Mouse (Mus musculus) forebrain, embryonic 14.5 days (tissue): ENCODE measurements around the gene Cdc26. TPM values are rescaled to one million over a fixed set of nuclear protein-coding genes. Genes with fewer than 3 reads are reported as not detected.

ENCODE experiments used
- ATAC-seq: fragments of 200-750 bp; cut with Nextera tagmentation; 2 replicates; pipeline ENCODE4 v1.8.0; 2017; ENCODE audit warnings: mild to moderate bottlenecking, moderate library complexity
- DNase-seq: peaks from one replicate; pipeline ENCODE4 v3.0.0-alpha.2; 2015; ENCODE audit warnings: low spot score
- H3K27ac ChIP-seq: fragments of 300-500 bp; sonication (generic); 2 replicates; pipeline ENCODE4 v1.5.1; 2014; ENCODE audit warnings: low read depth, mild to moderate bottlenecking, control low read depth, low read length, moderate library complexity
- H3K27me3 ChIP-seq: fragments of 300-500 bp; sonication (generic); replicated peaks from 2 replicates; pipeline ENCODE4 v1.6.1; 2014; ENCODE audit warnings: low read length, control low read depth, mixed read lengths; ENCODE audit not compliant: control insufficient read depth, insufficient read depth
- H3K36me3 ChIP-seq: fragments of 300-500 bp; sonication (generic); 2 replicates; pipeline ENCODE4 v1.6.1; 2014; ENCODE audit warnings: low read length, control low read depth; ENCODE audit not compliant: control insufficient read depth, insufficient read depth
- H3K4me1 ChIP-seq: fragments of 300-500 bp; sonication (generic); 2 replicates; pipeline ENCODE4 v1.6.1; 2014; ENCODE audit warnings: antibody characterized with exemption, low read length, control low read depth; ENCODE audit not compliant: control insufficient read depth, insufficient read depth
- H3K4me2 ChIP-seq: fragments of 300-500 bp; sonication (generic); 2 replicates; pipeline ENCODE4 v1.6.1; 2014; ENCODE audit warnings: mild to moderate bottlenecking, control low read depth, low read length
- H3K4me3 ChIP-seq: fragments of 300-500 bp; sonication (generic); 2 replicates; pipeline ENCODE4 v1.5.1; 2014; ENCODE audit warnings: low read depth, low read length, control low read depth
- H3K9ac ChIP-seq: fragments of 300-500 bp; sonication (generic); 2 replicates; pipeline ENCODE4 v1.6.1; 2014; ENCODE audit warnings: mild to moderate bottlenecking, low read length, control low read depth, moderate library complexity
- H3K9me3 ChIP-seq: fragments of 300-500 bp; sonication (generic); replicated peaks from 2 replicates; pipeline ENCODE4 v1.6.1; 2016; ENCODE audit warnings: low read length, control low read depth, mixed read lengths; ENCODE audit not compliant: control insufficient read depth
- WGBS: fragments of 180-500 bp; shearing (Covaris S2); extraction: QIAGEN DNeasy Blood & Tissue Kit; methylation state at CpG from one replicate; pipeline ENCODE4 v1.1.7; 2014; 5-methylcytosine and 5-hydroxymethylcytosine counted together
- polyA plus RNA-seq: library from polyadenylated mRNA; unstranded; fragments of >200 nt; fragmentation: Nextera tagmentation; extraction: Ambion mirVana; gene quantifications from 2 replicates; pipeline ENCODE4 v1.2.1, GENCODE M21; 2014

Gene Cdc26
- polyA plus RNA-seq, 1 experiment from 2014 or later = 140 TPM

- H3K4me3 ChIP-seq = peak overlapping the region; percentile 64; the same call in 1 of the 2 replicates
- H3K4me2 ChIP-seq = peak overlapping the region; percentile 74
- H3K36me3 ChIP-seq = peaks cover 45% of the 10 kb centered on the region
- 84% methylated on average over 2 of the region's 2 CpGs for WGBS
- no peaks in the 10 kb centered on the region for H3K9me3 ChIP-seq
- no peak overlapping the region for H3K9ac ChIP-seq
- ATAC-seq = no peak
- no peak for DNase-seq
- no peaks in the 10 kb centered on the region for H3K27me3 ChIP-seq
- peaks cover 23% of the 10 kb centered on the region for H3K4me1 ChIP-seq
- no peak overlapping the region for H3K27ac ChIP-seq
Observed at GRCm38 (mm10) chr4:62410325-62410724, 1.9 kb upstream of the Cdc26 start.

- WGBS = 34% methylated on average over 6 of the region's 6 CpGs
Observed at GRCm38 (mm10) chr4:62409615-62410014, 1.2 kb upstream of the Cdc26 start.

GRCm38 (mm10) chr4:62407730-62408582, 486 bp downstream of the Cdc26 start:
- under 1% methylated on average over 35 of the region's 35 CpGs for WGBS

More at GRCm38 (mm10) chr4:62409615-62410014, 1.2 kb upstream of the Cdc26 start:
- no peak for ATAC-seq
- Histone ChIP-seq H3K36me3 (peaks cover 38% of the 10 kb centered on the region), H3K9ac (peak overlapping the region; percentile 82), H3K27ac (no peak overlapping the region), H3K4me2 (peak overlapping the region; percentile 74), H3K9me3 (no peaks in the 10 kb centered on the region), H3K4me3 (peak overlapping the region; percentile 64), H3K27me3 (no peaks in the 10 kb centered on the region), H3K4me1 (peaks cover 23% of the 10 kb centered on the region)
- no peak for DNase-seq

GRCm38 (mm10) chr4:62406133-62406532, 2.3 kb downstream of the Cdc26 start:
- Histone ChIP-seq H3K9ac (no peak overlapping the region), H3K4me2 (no peak overlapping the region), H3K4me3 (no peak overlapping the region), H3K4me1 (peaks cover 23% of the 10 kb centered on the region), H3K27ac (no peak overlapping the region), H3K27me3 (no peaks in the 10 kb centered on the region), H3K9me3 (no peaks in the 10 kb centered on the region), H3K36me3 (peaks cover 23% of the 10 kb centered on the region)
- ATAC-seq (no peak), DNase-seq (no peak)
- WGBS = 82% methylated on average over 4 of the region's 4 CpGs

More at GRCm38 (mm10) chr4:62407730-62408582, 486 bp downstream of the Cdc26 start:
- H3K9me3 ChIP-seq = no peaks in the 10 kb centered on the region
- DNase-seq = peak; percentile 84
- ATAC-seq = peak; percentile 65
- peaks cover 22% of the 10 kb centered on the region for H3K36me3 ChIP-seq
- H3K9ac ChIP-seq = peak overlapping the region; percentile 74
- peaks cover 23% of the 10 kb centered on the region for H3K4me1 ChIP-seq
- H3K27me3 ChIP-seq = no peaks in the 10 kb centered on the region
- H3K4me3 ChIP-seq = peak overlapping the region; percentile 64
- H3K4me2 ChIP-seq = peak overlapping the region; percentile 53
- peak overlapping the region; percentile 9; the same call in 1 of the 2 replicates for H3K27ac ChIP-seq

- 92% methylated on average over 3 of the region's 3 CpGs for WGBS
- Histone ChIP-seq H3K9ac (no peak overlapping the region), H3K27ac (no peak overlapping the region), H3K4me3 (no peak overlapping the region), H3K27me3 (no peaks in the 10 kb centered on the region), H3K36me3 (peaks cover 76% of the 10 kb centered on the region), H3K4me2 (no peak overlapping the region), H3K4me1 (no peaks in the 10 kb centered on the region), H3K9me3 (no peaks in the 10 kb centered on the region)
- ATAC-seq (no peak), DNase-seq (no peak)
Observed at GRCm38 (mm10) chr4:62398956-62399355, 9.5 kb downstream of the Cdc26 start.

GRCm38 (mm10) chr4:62397616-62398365, 10.7 kb downstream of the Cdc26 start:
- no peak for DNase-seq
- no peak for ATAC-seq
- WGBS = 89% methylated on average over 4 of the region's 4 CpGs
- Histone ChIP-seq H3K9me3 (no peaks in the 10 kb centered on the region), H3K4me2 (no peak overlapping the region), H3K27me3 (no peaks in the 10 kb centered on the region), H3K4me3 (no peak overlapping the region), H3K9ac (no peak overlapping the region), H3K36me3 (peaks cover 81% of the 10 kb centered on the region), H3K4me1 (no peaks in the 10 kb centered on the region), H3K27ac (no peak overlapping the region)

GRCm38 (mm10) chr4:62395806-62396205, 12.6 kb downstream of the Cdc26 start:
- Histone ChIP-seq H3K36me3 (peaks cover 79% of the 10 kb centered on the region), H3K4me3 (no peak overlapping the region), H3K9me3 (no peaks in the 10 kb centered on the region), H3K4me2 (no peak overlapping the region), H3K9ac (no peak overlapping the region), H3K4me1 (no peaks in the 10 kb centered on the region), H3K27ac (no peak overlapping the region), H3K27me3 (no peaks in the 10 kb centered on the region)
- WGBS = 95% methylated on average over 1 of the region's 1 CpGs
- DNase-seq (no peak), ATAC-seq (no peak)

- Histone ChIP-seq H3K4me1 (no peaks in the 10 kb centered on the region), H3K9me3 (no peaks in the 10 kb centered on the region), H3K27ac (0 out of 2 replicates have a peak overlapping the region, but pooled peaks have one; percentile 17), H3K4me3 (no peak overlapping the region), H3K27me3 (no peaks in the 10 kb centered on the region), H3K36me3 (peaks cover 79% of the 10 kb centered on the region), H3K9ac (no peak overlapping the region), H3K4me2 (no peak overlapping the region)
- 37% methylated on average over 6 of the region's 6 CpGs for WGBS
- ATAC-seq (no peak), DNase-seq (no peak)
Observed at GRCm38 (mm10) chr4:62393459-62393858, 15.0 kb downstream of the Cdc26 start.
